Mouse (Mus musculus) NIH3T3 (cell line): Measurements from ENCODE around the gene Ccdc177.
"Not testable (repeated sequence)": the region's sequence is repeated elsewhere in the genome, so short reads cannot be mapped to it uniquely, and the experiment has no call there.

Experiments used
- DNase-seq: peaks from one replicate; pipeline ENCODE4 v3.0.0-alpha.2; 2012; ENCODE audit warnings: low read depth

Ccdc177 gene

GRCm38 (mm10) chr12:80760396-80760801 lies at the start of gene Ccdc177:
Ccdc177 (minus strand) TSS chr12:80760687.
- peak; percentile 88 for DNase-seq

- DNase-seq, result no peak
Observed at GRCm38 (mm10) chr12:80810005-80810404, 49.5 kb upstream of the Ccdc177 start.

- no peak for DNase-seq
Observed at GRCm38 (mm10) chr12:80807451-80808085, 47.1 kb upstream of the Ccdc177 start.

- no peak for DNase-seq
Observed at GRCm38 (mm10) chr12:80804861-80805428, 44.5 kb upstream of the Ccdc177 start.

GRCm38 (mm10) chr12:80803924-80804323 lies 43.4 kb upstream of the Ccdc177 start:
- peak; percentile 29 for DNase-seq

- DNase-seq, result no peak
Observed at GRCm38 (mm10) chr12:80801443-80801842, 41.0 kb upstream of the Ccdc177 start.

GRCm38 (mm10) chr12:80800156-80800555 lies 39.7 kb upstream of the Ccdc177 start:
- DNase-seq, result peak; percentile 66

GRCm38 (mm10) chr12:80798271-80798670 lies 37.8 kb upstream of the Ccdc177 start:
- DNase-seq, result no peak

GRCm38 (mm10) chr12:80794935-80795785 lies 34.7 kb upstream of the Ccdc177 start:
- DNase-seq, result no peak

- no peak for DNase-seq
Observed at GRCm38 (mm10) chr12:80794522-80794921, 34.0 kb upstream of the Ccdc177 start.

- no peak for DNase-seq
Observed at GRCm38 (mm10) chr12:80793535-80793934, 33.0 kb upstream of the Ccdc177 start.

GRCm38 (mm10) chr12:80792867-80793266 lies 32.4 kb upstream of the Ccdc177 start:
- no peak for DNase-seq

GRCm38 (mm10) chr12:80791571-80792444 lies 31.3 kb upstream of the Ccdc177 start:
- DNase-seq, result peak; percentile 59

GRCm38 (mm10) chr12:80790700-80791570 lies 30.4 kb upstream of the Ccdc177 start:
- no peak for DNase-seq

- peak; percentile 99 for DNase-seq
Observed at GRCm38 (mm10) chr12:80789849-80790694, 29.6 kb upstream of the Ccdc177 start, which contains the start of gene Susd6. Susd6 (plus strand) TSS chr12:80790510.

- not testable (repeated sequence) for DNase-seq
Observed at GRCm38 (mm10) chr12:80789276-80789675, 28.8 kb upstream of the Ccdc177 start.

- DNase-seq, result no peak
Observed at GRCm38 (mm10) chr12:80788188-80788587, 27.7 kb upstream of the Ccdc177 start.

- DNase-seq, result no peak
Observed at GRCm38 (mm10) chr12:80787604-80788003, 27.1 kb upstream of the Ccdc177 start.

- no peak for DNase-seq
Observed at GRCm38 (mm10) chr12:80786591-80786990, 26.1 kb upstream of the Ccdc177 start.

- DNase-seq, result no peak
Observed at GRCm38 (mm10) chr12:80785597-80785996, 25.1 kb upstream of the Ccdc177 start.
